ENCODE assay signal across 21 mouse cellular contexts in the genomic region with DNA sequence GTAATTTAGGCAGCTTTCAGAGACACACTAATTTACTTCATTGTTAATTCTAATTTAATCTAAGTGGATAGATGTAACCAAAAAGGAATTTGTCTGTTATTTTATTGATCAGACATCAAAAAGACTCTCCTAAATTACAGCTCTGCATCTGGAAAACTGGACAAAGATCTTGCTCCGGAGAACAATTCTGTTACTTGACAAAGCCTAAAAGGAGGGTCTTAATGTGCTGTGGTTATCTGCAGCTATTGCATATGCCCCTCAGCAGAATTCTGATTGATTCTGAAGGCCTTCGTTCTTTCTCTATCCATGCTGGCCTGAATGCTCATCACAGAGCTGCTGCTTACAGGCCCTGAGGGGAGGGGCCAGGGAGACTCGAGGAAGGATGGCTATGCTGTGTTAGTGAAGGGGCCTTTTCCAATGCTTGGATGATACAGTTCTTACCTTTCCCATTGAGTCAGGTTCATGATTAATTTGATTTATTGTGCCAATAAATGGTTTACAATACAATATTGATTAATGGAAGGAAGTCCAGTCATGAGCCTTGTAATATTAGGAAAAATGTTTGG.
DNase-seq lines count a peak whose midpoint lies in the region; ATAC-seq lines count a peak whose summit lies in the region.
"Had no signal": no experiment of that assay in that cellular context is flagged by ENCODE, and none has a peak within 500 bp of the region (broad histone marks: within the 10 kb centered on the region; RNA-seq: fewer than 3 reads in every experiment).

No protein-coding gene starts in this region.

- H3K4me2 ChIP-seq in hindbrain, embryonic 11.5 days (replicated peaks; ENCODE audit: low read depth, low read length), result no peak overlapping the region
- no peak overlapping the region for H3K4me2 ChIP-seq in hindbrain, embryonic 15.5 days
- H3K4me2 ChIP-seq in midbrain, embryonic 15.5 days, result no peak overlapping the region

- DNase-seq in hindbrain, embryonic 11.5 days (ENCODE audit: low spot score), result no peak
- no peak for DNase-seq in hindbrain, embryonic 10.5 days (ENCODE audit: low spot score)
- DNase-seq in embryo, embryonic 10.5 days (ENCODE audit: low spot score), result peak; percentile 35
- no peak for DNase-seq in liver
- DNase-seq in left cerebral cortex, adult 18-20 months (ENCODE audit: low spot score in 2 of 2), result no peak
- no peak for DNase-seq in cerebellum, adult 18-20 months
- DNase-seq: adrenal gland, postnatal 36 days; B cell, adult 2 months; cerebellum, adult 9-10 months; kidney, adult 2 months; kidney, postnatal 10 days; left cerebral cortex, postnatal 4 days; liver, postnatal 0 days; lung, postnatal 10 days; right cerebral cortex, adult 18-20 months had no signal

- H3K4me3 ChIP-seq in hindbrain, embryonic 11.5 days (ENCODE audit: low read depth, low read length), result no peak overlapping the region
- H3K4me3 ChIP-seq in hindbrain, embryonic 10.5 days, result no peak overlapping the region
- H3K4me3 ChIP-seq in hindbrain, embryonic 15.5 days, result no peak overlapping the region
- no peak overlapping the region for H3K4me3 ChIP-seq in midbrain, embryonic 15.5 days
- H3K4me3 ChIP-seq: heart, embryonic 10.5 days; left cerebral cortex, adult 2 months had no signal

- no peaks in the 10 kb centered on the region for H3K36me3 ChIP-seq in hindbrain, embryonic 11.5 days (ENCODE audit: control insufficient read depth, insufficient read depth, low read length)
- H3K36me3 ChIP-seq in hindbrain, embryonic 10.5 days, result no peaks in the 10 kb centered on the region
- H3K36me3 ChIP-seq in hindbrain, embryonic 15.5 days, result no peaks in the 10 kb centered on the region
- no peaks in the 10 kb centered on the region for H3K36me3 ChIP-seq in midbrain, embryonic 15.5 days (replicated peaks)
- H3K36me3 ChIP-seq: heart, embryonic 10.5 days had no signal

- H3K27me3 ChIP-seq in hindbrain, embryonic 11.5 days (ENCODE audit: control insufficient read depth, insufficient read depth, low read length), result no peaks in the 10 kb centered on the region
- no peaks in the 10 kb centered on the region for H3K27me3 ChIP-seq in hindbrain, embryonic 10.5 days (ENCODE audit: insufficient read depth, poor library complexity, severe bottlenecking)
- no peaks in the 10 kb centered on the region for H3K27me3 ChIP-seq in hindbrain, embryonic 15.5 days
- H3K27me3 ChIP-seq in midbrain, embryonic 15.5 days (replicated peaks), result no peaks in the 10 kb centered on the region

- no peak overlapping the region for H3K27ac ChIP-seq in hindbrain, embryonic 11.5 days (ENCODE audit: low read depth, low read length)
- no peak overlapping the region for H3K27ac ChIP-seq in hindbrain, embryonic 10.5 days
- H3K27ac ChIP-seq in hindbrain, embryonic 15.5 days (replicated peaks), result 0 out of 2 replicates have a peak overlapping the region, but pooled peaks have one; percentile 17
- H3K27ac ChIP-seq in midbrain, embryonic 15.5 days, result no peak overlapping the region
- H3K27ac ChIP-seq: heart, embryonic 10.5 days; left cerebral cortex, adult 2 months; stomach, postnatal 0 days had no signal

- 0 out of 2 replicates have a peak, but pooled peaks cover 3% of the 10 kb centered on the region for H3K4me1 ChIP-seq in hindbrain, embryonic 11.5 days (replicated peaks; ENCODE audit: control insufficient read depth, insufficient read depth, low read length)
- H3K4me1 ChIP-seq in hindbrain, embryonic 10.5 days (replicated peaks), result peaks cover 36% of the 10 kb centered on the region
- H3K4me1 ChIP-seq in hindbrain, embryonic 15.5 days (replicated peaks), result peaks cover 5% of the 10 kb centered on the region; the same call in 1 of the 2 replicates
- peaks cover 4% of the 10 kb centered on the region; the same call in 1 of the 2 replicates for H3K4me1 ChIP-seq in midbrain, embryonic 15.5 days
- H3K4me1 ChIP-seq: heart, embryonic 10.5 days had no signal

- no peak overlapping the region for H3K9ac ChIP-seq in hindbrain, embryonic 11.5 days (ENCODE audit: low read depth, low read length)
- H3K9ac ChIP-seq in hindbrain, embryonic 15.5 days, result no peak overlapping the region
- no peak overlapping the region for H3K9ac ChIP-seq in midbrain, embryonic 15.5 days
- H3K9ac ChIP-seq: liver, postnatal 0 days had no signal

- H3K9me3 ChIP-seq in hindbrain, embryonic 11.5 days (ENCODE audit: control insufficient read depth, low read length), result no peaks in the 10 kb centered on the region
- no peaks in the 10 kb centered on the region for H3K9me3 ChIP-seq in hindbrain, embryonic 10.5 days
- no peaks in the 10 kb centered on the region for H3K9me3 ChIP-seq in hindbrain, embryonic 15.5 days
- H3K9me3 ChIP-seq in midbrain, embryonic 15.5 days, result no peaks in the 10 kb centered on the region
- H3K9me3 ChIP-seq: heart, embryonic 10.5 days had no signal

- WGBS in hindbrain, embryonic 11.5 days, result 25% methylated on average over 3 of the region's 3 CpGs
- 24% methylated on average over 3 of the region's 3 CpGs for WGBS in hindbrain, embryonic 10.5 days
- WGBS in hindbrain, embryonic 15.5 days, result 13% methylated on average over 3 of the region's 3 CpGs
- WGBS in midbrain, embryonic 15.5 days, result 8% methylated on average over 3 of the region's 3 CpGs

- ATAC-seq in hindbrain, embryonic 11.5 days (ENCODE audit: low FRiP score), result peak; percentile 76
- 0 out of 2 replicates have a peak, but pooled peaks have one; percentile 48 for ATAC-seq in hindbrain, embryonic 15.5 days (ENCODE audit: low FRiP score, low read depth)
- ATAC-seq in midbrain, embryonic 15.5 days (replicated peaks), result peak; percentile 72
- ATAC-seq: inflammation-experienced regulatory T-cells, adult 6 months; liver, postnatal 0 days had no signal
